Mouse (Mus musculus): Measurements from ENCODE around the gene Aak1.

The Aak1 gene

DNA sequence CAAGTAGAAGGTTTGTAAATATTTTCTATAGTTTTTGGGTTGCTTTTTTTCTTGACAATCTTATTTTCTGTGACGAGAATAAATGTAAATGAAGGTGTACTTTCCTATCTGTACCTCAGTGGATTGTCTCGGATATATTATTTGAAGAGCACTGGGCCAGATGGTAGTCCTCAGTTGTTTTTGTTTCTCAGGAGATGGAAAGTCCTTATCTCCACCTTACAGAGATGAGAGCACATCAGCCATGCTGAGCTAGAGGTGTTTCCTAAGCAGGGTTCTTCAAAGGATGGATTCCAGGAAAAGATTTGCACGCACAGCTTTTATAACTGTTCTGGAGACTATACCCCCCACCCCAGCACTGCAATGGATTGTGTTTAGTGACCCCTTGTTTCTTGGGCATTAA is 9.3 kb downstream of the Aak1 start:
- CTCF ChIA-PET: interaction anchor here in 2 of 4 experiments (0.6 kb wide), 2 partner anchors 34 to 91 kb away, joined by 3 to 8 read pairs; no protein-coding TSS in a partner anchor

DNA sequence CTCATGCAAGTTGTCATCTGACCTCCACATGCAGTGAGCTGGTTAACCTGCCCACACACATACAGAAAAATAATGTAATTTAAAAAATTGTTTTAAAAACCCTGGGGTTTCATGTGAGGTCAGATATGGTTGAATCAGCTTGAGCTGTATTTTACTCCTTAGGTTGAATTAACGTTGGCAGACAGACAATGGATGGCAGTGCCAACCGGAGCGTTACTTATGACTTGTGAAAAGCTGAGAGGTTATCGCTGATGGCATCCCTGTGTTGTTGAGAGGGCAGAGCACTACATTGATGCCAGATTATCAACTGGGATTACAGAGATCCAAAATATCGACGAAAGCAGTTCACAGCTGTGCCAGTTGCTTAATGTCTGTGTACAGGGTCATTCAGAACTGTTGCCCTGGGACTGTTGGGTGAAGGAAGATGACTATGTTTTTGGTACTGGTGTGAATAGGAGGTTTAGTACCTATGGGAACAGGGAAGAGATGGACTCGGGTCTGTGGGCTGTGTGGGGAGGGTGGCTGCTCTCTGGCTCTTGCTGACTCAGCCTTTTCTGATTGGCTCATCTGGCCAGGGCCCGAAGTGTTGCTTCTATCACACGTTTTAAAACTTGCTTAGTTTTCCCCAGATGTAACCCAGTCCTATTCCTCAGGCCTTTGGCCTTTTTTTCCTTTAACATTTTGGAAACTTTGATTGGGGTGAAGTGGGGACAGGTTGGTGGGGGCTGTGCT is 11.6 kb downstream of the Aak1 start:
- CTCF ChIA-PET: interaction anchor here in 2 of 4 experiments (1.0 to 1.2 kb wide), 2 partner anchors 44 to 61 kb away, joined by 3 read pairs; no protein-coding TSS in a partner anchor
- POLR2A ChIA-PET: no interaction called here

More for the DNA sequence above, 9.3 kb downstream of the Aak1 start:
- POLR2A ChIA-PET: interaction anchor here in 1 of 4 experiments (1.1 to 1.7 kb wide), 2 partner anchors 92 to 153 kb away, joined by 4 read pairs; no protein-coding TSS in a partner anchor

DNA sequence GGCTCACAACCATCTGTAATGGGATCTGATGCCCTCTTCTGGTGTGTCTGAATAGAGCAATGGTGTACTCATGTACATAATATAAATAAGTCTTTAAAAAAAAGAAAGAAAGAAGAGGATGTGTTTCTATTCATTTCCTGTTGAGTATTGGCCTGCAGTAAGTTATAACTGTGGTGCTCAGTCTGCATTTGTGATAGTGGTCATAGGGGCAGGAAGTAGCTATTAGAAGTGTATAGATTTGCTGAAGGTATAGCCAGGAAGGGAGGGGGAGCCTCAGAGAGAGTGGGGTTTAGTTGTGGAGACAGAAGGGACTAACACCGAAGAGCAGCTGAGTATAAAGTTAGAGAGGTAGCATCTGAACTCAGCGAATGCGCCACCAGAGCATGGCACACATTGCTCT is 15.0 kb downstream of the Aak1 start:
- ChIA-PET CTCF (interaction anchor here in 1 of 4 experiments (1.0 kb wide), 1 partner anchor 139 kb away, joined by 4 read pairs; no protein-coding TSS in a partner anchor), POLR2A (interaction anchor here in 2 of 4 experiments (0.7 to 3.7 kb wide), 4 partner anchors 9 to 15 kb away, joined by 3 to 21 read pairs (median 6); partner anchors contain the start of gene Aak1 (in 1 of the 2))

DNA sequence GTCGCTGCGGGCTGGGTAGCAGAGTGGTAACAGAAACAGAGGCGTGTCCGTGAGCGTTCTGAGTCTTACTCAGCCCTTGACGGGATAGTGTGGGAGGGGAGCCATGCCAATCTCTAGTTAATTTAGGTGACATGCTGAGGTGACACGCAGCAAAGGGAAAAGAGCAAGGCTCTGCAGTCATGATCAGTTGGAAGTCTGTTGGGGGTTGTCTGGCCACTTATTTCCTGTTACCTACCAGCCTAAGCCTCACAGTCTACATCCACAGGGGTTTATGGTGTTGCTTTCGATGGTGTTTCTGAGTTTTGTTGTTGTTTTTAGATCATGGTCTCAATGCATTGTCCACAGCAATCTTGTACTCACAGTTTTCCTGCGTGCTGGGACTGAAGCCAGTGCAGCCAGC is 21.0 kb downstream of the Aak1 start:
- CTCF ChIA-PET: interaction anchor here in 1 of 4 experiments (0.6 to 0.7 kb wide), 2 partner anchors 46 to 431 kb away, joined by 4 read pairs; no protein-coding TSS in a partner anchor
- POLR2A ChIA-PET: interaction anchor here in 2 of 4 experiments (0.7 to 1.7 kb wide), 7 partner anchors 9 to 574 kb away, joined by 3 to 8 read pairs (median 4); partner anchors contain the start of gene Gfpt1 (in 1 of the 2)

DNA sequence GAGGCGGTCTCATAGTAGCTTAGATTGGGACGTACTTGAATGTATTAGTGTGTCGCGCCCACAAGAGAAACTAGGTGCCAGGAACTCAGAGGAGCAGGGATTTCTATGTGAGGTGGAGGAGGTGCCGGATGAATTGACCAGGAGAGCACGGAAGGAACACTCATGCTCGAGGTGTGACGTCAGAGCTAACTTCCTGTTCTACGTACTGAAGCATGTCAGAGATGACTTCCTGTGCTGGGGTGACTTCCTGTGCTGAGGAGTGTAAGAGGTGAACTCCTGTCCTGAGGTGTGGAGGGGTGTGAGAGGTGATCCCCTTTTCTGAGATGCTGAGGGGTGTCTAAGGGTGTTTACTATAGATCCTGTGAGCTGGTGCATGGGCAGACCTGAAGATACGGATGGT is 22.5 kb downstream of the Aak1 start:
- ChIA-PET CTCF (interaction anchor here in 1 of 4 experiments (0.6 kb wide), 2 partner anchors 20 to 54 kb away, joined by 3 read pairs; no protein-coding TSS in a partner anchor), POLR2A (no interaction called here)

DNA sequence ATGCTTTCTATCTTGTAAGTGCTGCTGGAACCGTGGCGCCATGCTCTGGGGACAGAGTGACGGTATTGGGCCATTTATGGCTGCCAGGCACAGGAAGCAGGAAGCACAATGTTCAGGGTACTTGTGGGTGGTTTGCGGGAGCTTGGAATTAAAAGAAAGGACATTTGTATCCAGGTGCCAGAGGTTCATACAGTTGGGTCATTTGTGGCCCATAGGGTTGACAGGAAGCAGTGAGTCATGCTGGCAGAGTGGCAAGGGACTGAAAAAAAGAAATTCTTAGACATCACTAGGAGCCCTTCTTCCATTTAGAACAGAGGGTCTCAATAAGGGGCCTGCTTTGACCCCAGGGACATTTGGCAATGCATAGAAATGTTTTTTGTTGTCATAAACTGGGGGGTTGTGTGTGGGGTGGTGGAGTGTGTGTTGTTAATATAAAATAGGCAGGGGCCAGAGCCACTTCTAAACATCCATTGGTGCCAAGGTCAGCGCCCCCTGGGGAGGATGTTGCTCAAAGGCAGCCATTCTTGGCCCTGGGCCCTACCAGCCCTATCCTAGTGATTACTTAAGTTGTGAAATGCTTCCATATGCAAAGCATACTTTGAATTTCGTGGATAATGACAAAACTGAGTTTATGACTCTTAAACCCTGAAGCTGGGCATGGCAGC is 25.5 kb downstream of the Aak1 start:
- ChIA-PET POLR2A (interaction anchor here in 1 of 4 experiments (1.0 kb wide), 1 partner anchor 12 kb away, joined by 3 read pairs; no protein-coding TSS in a partner anchor), CTCF (interaction anchor here in 1 of 4 experiments (0.9 kb wide), 1 partner anchor 54 kb away, joined by 3 read pairs; no protein-coding TSS in a partner anchor)

DNA sequence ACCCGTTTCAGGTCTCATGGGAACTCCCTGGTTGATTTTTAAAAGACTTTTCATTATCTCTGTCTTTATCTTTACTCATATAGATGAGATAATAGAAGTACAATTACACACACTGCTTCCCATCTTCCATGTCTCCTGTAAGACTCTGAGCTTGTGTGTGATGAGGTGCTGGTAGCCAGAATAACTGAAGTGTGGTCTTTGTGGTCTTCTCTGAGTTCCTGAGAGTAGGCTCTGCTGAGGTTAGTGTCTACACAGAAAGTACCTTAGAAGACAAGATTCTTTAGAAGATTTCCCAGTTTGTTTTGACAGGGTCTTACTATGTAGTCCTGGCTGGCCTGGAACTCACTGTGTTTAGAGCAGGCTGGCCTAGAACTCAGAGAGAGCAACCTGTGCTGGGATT is 27.1 kb downstream of the Aak1 start:
- ChIA-PET POLR2A (interaction anchor here in 1 of 4 experiments (1.3 kb wide), 1 partner anchor 10 kb away, joined by 4 read pairs; no protein-coding TSS in a partner anchor), CTCF (no interaction called here)

DNA sequence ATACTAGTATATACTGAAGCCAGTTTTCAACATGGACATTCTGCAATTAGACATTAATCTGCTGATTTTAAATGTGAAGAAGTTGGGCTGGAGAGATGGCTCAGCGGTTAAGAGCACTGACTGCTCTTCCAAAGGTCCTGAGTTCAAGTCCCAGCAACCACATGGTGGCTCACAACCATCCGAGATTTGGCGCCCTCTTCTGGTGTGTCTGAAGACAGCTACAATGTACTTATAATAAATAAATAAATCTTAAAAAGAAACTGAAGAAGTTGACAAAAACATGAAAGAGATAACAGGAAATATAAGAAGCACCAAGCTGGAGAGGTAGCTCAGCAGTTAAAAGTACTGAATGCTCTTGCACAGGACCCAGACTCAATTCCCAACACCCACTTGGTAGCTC is 29.3 kb downstream of the Aak1 start:
- ChIA-PET POLR2A (interaction anchor here in 1 of 4 experiments (1.1 to 1.8 kb wide), 4 partner anchors 8 to 23 kb away, joined by 3 to 8 read pairs (median 4); no protein-coding TSS in a partner anchor), CTCF (interaction anchor here in 1 of 4 experiments (1.3 kb wide), 1 partner anchor 146 kb away, joined by 3 read pairs; no protein-coding TSS in a partner anchor)

DNA sequence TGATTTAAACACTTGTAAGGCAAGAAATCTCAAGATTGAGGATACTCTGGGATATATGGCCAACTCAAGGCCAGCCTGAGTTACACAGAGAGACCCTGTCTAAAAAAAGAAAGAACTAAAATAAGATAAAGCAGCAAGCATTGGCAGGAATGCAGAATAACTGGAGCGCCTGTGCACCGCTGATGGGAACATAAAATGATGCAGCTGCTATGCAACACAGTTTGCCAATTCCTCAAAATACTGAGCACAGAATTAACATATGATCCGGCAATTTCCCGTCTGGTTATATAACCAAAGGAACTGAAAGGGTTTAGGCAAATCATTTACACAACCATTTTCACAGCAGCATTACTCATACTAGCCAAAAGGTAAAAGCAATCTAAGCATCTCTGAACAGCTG is 30.0 kb downstream of the Aak1 start:
- ChIA-PET CTCF (interaction anchor here in 1 of 4 experiments (1.3 kb wide), 1 partner anchor 147 kb away, joined by 3 read pairs; no protein-coding TSS in a partner anchor), POLR2A (interaction anchor here in 2 of 4 experiments (1.1 to 1.8 kb wide), 5 partner anchors 9 to 30 kb away, joined by 3 to 8 read pairs (median 4); partner anchors contain the start of gene Aak1 (in 1 of the 2))

DNA sequence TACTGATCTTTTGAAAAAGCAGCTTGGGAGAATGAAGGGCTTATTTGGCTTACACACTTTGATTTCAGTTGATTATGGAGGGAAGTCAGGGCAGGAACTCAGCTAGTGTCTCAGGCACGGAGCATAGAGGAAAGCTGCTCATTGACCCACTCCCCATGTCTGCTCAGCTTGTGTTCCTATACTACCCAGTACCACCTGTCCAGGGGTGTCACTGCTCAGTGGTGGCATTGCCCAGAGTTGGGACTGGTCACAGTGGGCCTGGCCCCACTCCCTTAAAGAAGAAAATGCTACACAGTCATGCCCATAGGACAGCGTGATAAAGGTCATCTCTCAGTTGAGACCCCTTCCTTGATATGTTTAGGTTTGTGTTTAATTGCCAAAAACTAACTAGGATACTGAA is 34.9 kb downstream of the Aak1 start:
- CTCF ChIA-PET: no interaction called here
- POLR2A ChIA-PET: no interaction called here

DNA sequence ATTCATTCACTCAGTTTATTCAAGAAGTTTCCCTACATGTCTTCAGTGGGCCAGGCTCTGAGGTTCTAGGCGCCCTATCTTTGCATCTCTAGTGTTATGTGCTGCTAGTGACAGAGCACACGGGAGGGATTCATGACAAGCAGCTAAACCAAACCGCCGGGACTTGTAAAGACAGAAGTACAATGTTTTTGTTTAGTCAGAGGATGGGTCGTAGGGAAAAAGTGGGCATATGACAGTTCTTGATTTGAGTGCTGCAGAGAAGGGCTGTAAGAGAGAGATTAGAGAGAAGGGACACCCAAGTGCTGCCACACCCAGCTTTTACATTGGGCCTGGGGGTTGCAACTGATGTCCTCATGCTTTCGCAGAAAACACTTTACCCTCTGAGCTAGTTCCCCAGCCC is 35.4 kb downstream of the Aak1 start:
- CTCF ChIA-PET: no interaction called here
- POLR2A ChIA-PET: interaction anchor here in 1 of 4 experiments (1.2 kb wide), 2 partner anchors 10 to 61 kb away, joined by 3 to 4 read pairs; no protein-coding TSS in a partner anchor

DNA sequence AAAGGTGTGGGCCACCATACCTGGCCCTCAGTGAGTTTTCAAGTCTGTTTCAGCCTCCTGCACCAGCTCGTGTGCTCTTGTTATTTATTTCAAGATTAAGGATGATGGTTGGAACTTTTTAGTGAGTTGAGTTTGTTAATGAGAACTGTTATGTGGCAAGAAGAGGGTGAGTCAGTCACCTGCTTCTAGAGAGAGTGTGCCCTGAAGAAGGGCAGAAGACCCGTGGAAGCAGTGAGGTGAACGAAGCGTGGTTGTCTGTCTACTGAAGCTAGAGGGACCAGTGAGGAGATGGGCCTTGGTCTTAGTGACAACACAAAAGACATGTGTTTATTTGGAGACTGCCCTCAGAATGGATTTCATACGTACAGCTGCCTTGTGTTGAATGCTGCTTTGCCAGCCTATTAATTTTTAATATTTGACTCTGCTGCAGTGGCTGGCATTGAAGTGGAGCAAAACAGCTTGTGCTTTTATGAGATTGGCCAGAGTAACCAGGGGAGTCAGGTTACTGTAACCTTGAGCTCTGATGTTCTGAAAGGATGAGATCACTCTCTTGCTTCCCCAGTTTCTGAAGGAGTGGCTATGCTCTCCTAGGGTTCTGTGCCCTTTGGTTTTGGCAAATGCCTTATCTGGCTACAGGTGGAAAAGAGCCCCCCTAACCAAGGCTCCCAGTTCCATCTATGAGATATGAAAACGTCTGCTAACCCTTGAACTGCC is 36.7 kb downstream of the Aak1 start:
- CTCF ChIA-PET: no interaction called here
- POLR2A ChIA-PET: interaction anchor here in 2 of 4 experiments (0.5 to 1.8 kb wide), 7 partner anchors 9 to 377 kb away, joined by 3 to 4 read pairs (median 3); no protein-coding TSS in a partner anchor

DNA sequence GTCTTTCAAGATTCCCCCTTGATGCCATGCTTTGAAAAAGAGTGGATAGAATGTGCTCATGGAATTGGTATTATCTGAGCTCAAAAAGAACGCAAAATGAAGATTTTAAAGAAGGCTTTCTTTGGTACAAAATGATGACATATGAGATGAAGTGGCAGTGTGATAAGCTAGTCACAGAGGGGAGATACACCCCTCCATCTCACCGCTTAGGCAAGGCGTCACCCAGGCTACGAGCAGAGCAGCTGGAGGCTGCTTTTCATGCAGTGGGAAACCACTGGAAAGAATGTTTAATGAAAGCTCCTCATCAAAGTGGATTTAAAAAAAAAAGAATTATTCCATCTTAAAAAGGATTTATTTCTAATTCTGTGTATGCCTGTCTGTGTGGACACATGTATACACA is 37.5 kb downstream of the Aak1 start:
- ChIA-PET CTCF (interaction anchor here in 1 of 4 experiments (0.6 to 0.7 kb wide), 2 partner anchors 64 to 121 kb away, joined by 3 to 4 read pairs; no protein-coding TSS in a partner anchor), POLR2A (interaction anchor here in 2 of 4 experiments (0.6 to 1.8 kb wide), 3 partner anchors 13 to 80 kb away, joined by 3 to 4 read pairs (median 3); no protein-coding TSS in a partner anchor)

DNA sequence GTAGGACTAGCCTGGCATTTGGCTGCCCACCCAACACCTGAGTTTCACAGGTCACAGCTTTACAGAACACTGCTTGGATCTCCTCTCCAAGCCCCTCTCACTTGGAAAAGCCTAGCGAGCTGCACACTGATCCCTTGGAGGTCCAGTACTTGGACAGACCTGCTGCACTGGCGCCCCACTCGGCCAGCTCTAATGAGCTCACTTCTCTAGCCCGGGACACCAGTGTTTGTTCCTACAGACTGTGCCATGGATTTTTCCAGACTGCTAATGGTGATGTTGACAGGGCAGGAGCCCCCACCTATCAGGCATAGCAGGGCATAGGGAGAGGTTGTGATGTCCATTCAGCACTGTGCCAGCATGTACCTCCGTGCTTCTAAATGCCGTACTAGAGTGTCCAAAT is 48.2 kb downstream of the Aak1 start:
- ChIA-PET CTCF (no interaction called here), POLR2A (interaction anchor here in 1 of 4 experiments (1.0 to 1.3 kb wide), 2 partner anchors 10 to 22 kb away, joined by 3 read pairs; no protein-coding TSS in a partner anchor)

DNA sequence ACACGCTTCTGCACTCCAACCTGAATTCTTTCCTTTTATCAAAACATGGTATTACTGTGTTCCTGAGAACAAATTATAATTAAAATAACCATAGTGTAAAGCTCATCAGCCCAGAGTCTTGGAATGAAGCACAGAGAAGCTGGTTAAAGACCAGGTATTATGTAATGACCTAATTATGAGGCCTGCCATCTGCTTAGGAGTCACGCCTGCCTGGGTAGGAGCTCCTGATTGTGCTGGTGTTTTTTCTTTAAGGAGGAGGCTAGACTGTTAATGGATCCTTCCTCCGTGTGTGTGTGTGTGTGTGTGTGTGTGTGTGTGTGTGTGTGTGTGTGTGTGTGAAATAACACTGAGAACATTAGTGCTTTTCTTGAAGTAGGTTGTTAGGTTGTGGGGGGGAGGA is 49.7 kb downstream of the Aak1 start:
- CTCF ChIA-PET: interaction anchor here in 2 of 4 experiments (0.6 to 0.7 kb wide), 5 partner anchors 31 to 1722 kb away, joined by 3 read pairs; no protein-coding TSS in a partner anchor
- POLR2A ChIA-PET: interaction anchor here in 2 of 4 experiments (0.6 to 1.2 kb wide), 6 partner anchors 9 to 496 kb away, joined by 3 to 6 read pairs (median 4); no protein-coding TSS in a partner anchor

DNA sequence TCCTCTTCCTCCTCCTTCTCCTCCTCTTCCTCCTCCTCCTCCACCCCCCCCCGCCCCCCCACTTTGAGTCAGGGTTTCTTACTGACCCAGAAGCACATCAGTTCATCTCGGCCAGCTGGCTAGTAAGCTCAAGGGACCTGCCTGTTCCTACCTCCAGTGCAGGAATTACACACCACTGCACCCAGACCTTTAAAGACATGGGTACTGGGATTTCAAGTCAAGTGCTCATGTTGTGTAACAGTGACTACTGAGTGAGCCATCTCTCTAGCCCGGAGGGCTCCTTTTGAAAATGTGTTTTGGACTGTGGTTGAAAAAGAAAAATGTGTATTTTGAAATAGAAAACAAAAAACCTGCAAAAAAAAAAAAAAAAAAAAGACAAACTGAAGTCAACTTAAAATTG is 50.6 kb downstream of the Aak1 start:
- ChIA-PET CTCF (no interaction called here), POLR2A (interaction anchor here in 2 of 4 experiments (0.6 to 0.8 kb wide), 4 partner anchors 29 to 84 kb away, joined by 3 to 4 read pairs (median 4); no protein-coding TSS in a partner anchor)

DNA sequence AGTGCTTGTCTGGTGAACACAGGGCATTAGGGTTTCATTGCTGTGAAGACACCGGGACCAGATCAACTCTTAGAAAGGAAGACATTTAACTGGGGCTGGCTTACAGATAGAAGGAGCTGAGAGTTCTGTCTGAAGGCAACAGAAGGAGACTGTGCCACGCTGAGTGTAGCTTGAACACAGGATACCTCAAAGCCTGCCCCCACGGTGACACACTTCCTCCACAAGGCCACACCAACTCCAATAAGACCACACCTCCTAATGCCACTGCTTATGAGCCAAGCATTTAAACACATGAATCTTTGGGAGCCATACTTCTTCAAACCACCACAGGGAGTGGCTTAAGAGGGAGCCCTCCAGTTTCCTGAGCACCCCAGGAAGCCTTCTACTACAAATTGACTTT is 51.2 kb downstream of the Aak1 start:
- ChIA-PET POLR2A (no interaction called here), CTCF (no interaction called here)

DNA sequence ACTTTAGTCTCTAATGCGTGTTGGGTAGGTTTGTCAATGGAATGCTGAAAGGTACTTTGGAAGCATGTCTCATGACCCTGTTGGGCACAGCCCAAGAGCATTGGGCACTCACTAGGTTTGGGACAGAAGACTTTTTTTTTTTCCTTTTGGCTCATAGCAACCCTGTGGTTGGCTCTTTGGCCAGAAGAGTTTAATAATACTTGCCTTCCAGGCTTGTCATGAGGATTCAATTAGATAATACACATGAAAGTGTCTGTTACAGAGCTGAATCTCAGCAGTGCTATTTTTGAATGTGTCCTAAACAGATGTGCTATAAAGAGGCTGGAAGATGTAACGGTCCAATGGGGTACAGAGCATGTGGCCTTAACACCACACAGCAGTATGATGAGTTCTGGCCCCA is 56.2 kb downstream of the Aak1 start:
- CTCF ChIA-PET: no interaction called here
- POLR2A ChIA-PET: interaction anchor here in 1 of 4 experiments (1.1 to 1.3 kb wide), 4 partner anchors 11 to 83 kb away, joined by 3 to 5 read pairs (median 3); no protein-coding TSS in a partner anchor

Measured in embryonic stem cell, embryonic (primary cell).